Mouse (Mus musculus): Measurements from ENCODE around the gene P2ry6.

P2ry6 gene

GRCm38 (mm10) chr7:100974135-100974903 is at the start of gene P2ry6:
Gene P2ry6, minus strand, starts transcription at chr7:100974649.
- DNase-seq (ENCODE audit: low read depth, low spot score), result no peak

GRCm38 (mm10) chr7:101017492-101017891 is 43.0 kb upstream of the P2ry6 start:
- no peak for DNase-seq (ENCODE audit: low read depth, low spot score)

GRCm38 (mm10) chr7:101017021-101017461 is 42.6 kb upstream of the P2ry6 start:
- DNase-seq (ENCODE audit: low read depth, low spot score), result no peak

- no peak for DNase-seq (ENCODE audit: low read depth, low spot score)
Observed at GRCm38 (mm10) chr7:101014985-101015384, 40.5 kb upstream of the P2ry6 start.

GRCm38 (mm10) chr7:101014041-101014440 is 39.6 kb upstream of the P2ry6 start:
- no peak for DNase-seq (ENCODE audit: low read depth, low spot score)

GRCm38 (mm10) chr7:101012541-101012940 is 38.1 kb upstream of the P2ry6 start, which contains the start of gene P2ry2:
Gene P2ry2, minus strand, starts transcription at chr7:101012866.
- no peak for DNase-seq (ENCODE audit: low read depth, low spot score)

- no peak for DNase-seq (ENCODE audit: low read depth, low spot score)
Observed at GRCm38 (mm10) chr7:101011681-101012367, 37.4 kb upstream of the P2ry6 start.

GRCm38 (mm10) chr7:101010741-101011140 is 36.3 kb upstream of the P2ry6 start:
- DNase-seq (ENCODE audit: low read depth, low spot score), result no peak

- DNase-seq (ENCODE audit: low read depth, low spot score), result no peak
Observed at GRCm38 (mm10) chr7:101006201-101006600, 31.8 kb upstream of the P2ry6 start.

GRCm38 (mm10) chr7:101005119-101005518 is 30.7 kb upstream of the P2ry6 start:
- no peak for DNase-seq (ENCODE audit: low read depth, low spot score)

GRCm38 (mm10) chr7:101003442-101004326 is 29.2 kb upstream of the P2ry6 start:
- DNase-seq (ENCODE audit: low read depth, low spot score), result no peak

GRCm38 (mm10) chr7:101002274-101002673 is 27.8 kb upstream of the P2ry6 start:
- DNase-seq (ENCODE audit: low read depth, low spot score), result no peak

- DNase-seq (ENCODE audit: low read depth, low spot score), result no peak
Observed at GRCm38 (mm10) chr7:100999623-101000022, 25.2 kb upstream of the P2ry6 start.

- DNase-seq (ENCODE audit: low read depth, low spot score), result no peak
Observed at GRCm38 (mm10) chr7:100998578-100998960, 24.1 kb upstream of the P2ry6 start.

GRCm38 (mm10) chr7:100997951-100998577 is 23.6 kb upstream of the P2ry6 start:
- DNase-seq (ENCODE audit: low read depth, low spot score), result no peak

GRCm38 (mm10) chr7:100997215-100997614 is 22.8 kb upstream of the P2ry6 start:
- no peak for DNase-seq (ENCODE audit: low read depth, low spot score)

GRCm38 (mm10) chr7:100995951-100996350 is 21.5 kb upstream of the P2ry6 start:
- no peak for DNase-seq (ENCODE audit: low read depth, low spot score)

GRCm38 (mm10) chr7:100995260-100995864 is 20.9 kb upstream of the P2ry6 start:
- no peak for DNase-seq (ENCODE audit: low read depth, low spot score)

GRCm38 (mm10) chr7:100993166-100993565 is 18.7 kb upstream of the P2ry6 start:
- DNase-seq (ENCODE audit: low read depth, low spot score), result no peak

GRCm38 (mm10) chr7:100991972-100992371 is 17.5 kb upstream of the P2ry6 start:
- no peak for DNase-seq (ENCODE audit: low read depth, low spot score)
